Mouse (Mus musculus) right cerebral cortex, postnatal 10 days (tissue): ENCODE measurements around the gene Arl15.

Experiments
- DNase-seq, 2 experiments: peaks; one replicate each; pipeline ENCODE4 v3.0.0; 2021; ENCODE audit warnings: low spot score in 2 of 2

The Arl15 gene

DNA sequence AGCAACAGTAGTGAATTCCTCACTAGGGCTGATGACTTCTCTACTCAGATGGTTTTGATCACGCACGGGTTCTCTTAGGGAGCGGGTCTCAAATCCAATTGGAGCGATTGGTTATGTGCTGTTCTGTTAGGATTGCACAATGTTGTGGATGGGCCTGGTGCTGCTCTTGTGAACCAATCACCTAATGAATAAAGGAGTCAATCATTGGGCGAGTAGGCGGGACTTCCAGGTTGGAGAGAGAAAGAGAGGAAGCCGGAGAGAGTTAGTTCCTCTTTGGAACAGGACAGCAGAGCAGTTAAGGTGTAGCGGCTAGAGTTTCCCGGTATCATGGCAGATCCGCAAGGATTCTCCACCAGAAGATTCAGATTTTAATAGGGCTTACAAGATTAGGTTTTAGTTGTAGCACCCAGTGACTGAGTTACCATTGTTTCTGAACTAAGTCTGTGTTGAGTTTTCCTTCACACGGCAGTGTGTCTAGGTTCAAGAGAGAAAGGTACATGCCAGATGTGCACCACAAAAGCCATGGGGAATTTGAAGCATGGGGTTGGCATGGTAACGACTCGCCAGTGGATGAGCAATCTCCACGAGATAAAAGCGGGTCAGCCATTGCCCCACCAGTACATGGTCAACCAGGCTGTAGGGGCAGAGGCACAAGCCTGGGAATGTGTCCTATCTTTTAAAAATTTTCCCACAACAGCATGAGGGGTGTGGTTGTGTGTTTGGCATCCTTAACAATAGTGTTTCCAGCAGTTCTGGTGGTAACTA, 408.7 kb downstream of the Arl15 start:
- DNase-seq: no peak
